In the genomic region with DNA sequence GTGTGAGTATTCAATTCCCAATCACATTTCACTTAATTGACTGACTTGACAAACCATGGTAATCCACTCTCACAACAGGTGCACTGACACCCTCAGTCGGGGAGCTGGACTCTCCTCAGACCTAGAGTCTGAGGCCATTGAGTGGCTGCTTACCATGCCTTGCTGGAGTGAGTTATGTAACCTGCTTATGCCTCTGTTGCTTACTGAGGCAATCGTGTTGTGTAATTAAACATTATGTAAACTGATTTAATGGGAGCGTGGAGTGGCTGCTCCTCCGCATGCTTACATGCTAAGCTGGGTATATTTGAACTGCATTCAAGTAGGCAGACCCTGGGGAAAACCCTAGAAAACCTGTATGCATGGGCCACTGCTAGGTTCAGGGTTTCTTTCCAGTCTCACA, we compare ENCODE assay signal across 22 mouse cellular contexts. TPM values are rescaled to one million over a fixed set of nuclear protein-coding genes. Genes with fewer than 3 reads are reported as not detected.
DNase-seq lines count a peak whose midpoint lies in the region; ATAC-seq and TF ChIP-seq lines count a peak whose summit lies in the region.
"Had no signal": no experiment of that assay in that cellular context is flagged by ENCODE, and none has a peak within 500 bp of the region (broad histone marks: within the 10 kb centered on the region; RNA-seq: fewer than 3 reads in every experiment).

No protein-coding gene starts in this region.

- TF ChIP-seq POLR2A in lung, adult 2 months (IDR thresholded peaks at IDR 0.05; ENCODE audit: borderline replicate concordance, extremely low read depth, low read depth, low read length), result no peak

- TF ChIP-seq CTCF in lung, adult 2 months (IDR thresholded peaks at IDR 0.05; ENCODE audit: insufficient read depth, low read length), result no peak

- H3K4me3 ChIP-seq in lung, adult 2 months (replicated peaks; ENCODE audit: extremely low read depth, low read depth, low read length), result no peak overlapping the region
- H3K4me3 ChIP-seq: embryonic facial prominence, embryonic 12.5 days; embryonic facial prominence, embryonic 15.5 days; hindbrain, embryonic 10.5 days; hindbrain, embryonic 13.5 days had no signal

- whole genome bisulfite sequencing in lung, adult 2 months, result 61% methylated on average over 4 of the region's 4 CpGs

- ATAC-seq in frontal cortex, adult (ENCODE audit: low TSS enrichment), result peak; percentile 32; the same call in 1 of the 2 replicates
- ATAC-seq in inflammation-experienced regulatory T-cells, adult 6 months, result no peak
- ATAC-seq: activated CD4-positive, CD25-positive, alpha-beta regulatory T cell, adult 4 months; forebrain, embryonic 14.5 days; forebrain, postnatal 0 days; hindbrain, embryonic 16.5 days had no signal

- peaks cover 3% of the 10 kb centered on the region for H3K4me1 ChIP-seq in lung, adult 2 months (ENCODE audit: control insufficient read depth, insufficient read depth, low read length)
- H3K4me1 ChIP-seq: embryonic facial prominence, embryonic 12.5 days; embryonic facial prominence, embryonic 15.5 days; hindbrain, embryonic 10.5 days; hindbrain, embryonic 13.5 days had no signal

- DNase-seq in frontal cortex, postnatal 36 days (ENCODE audit: low spot score in 2 of 2), result no peak
- peak; percentile 31 for DNase-seq in lung, adult 2 months
- DNase-seq in lung, postnatal 10 days, result no peak
- peak; percentile 76 for DNase-seq in lung, postnatal 25 days (ENCODE audit: low spot score)
- DNase-seq: adrenal gland, postnatal 10 days; adrenal gland, postnatal 36 days; cerebellum, adult 11 months; cerebellum, adult 2 months; cerebellum, adult 9-11 months; cerebellum, postnatal 25 days; forebrain, postnatal 0 days; gastrocnemius, postnatal 14 days; heart, adult 11 months had no signal

RNA-seq across cellular contexts. Expression of a gene that starts 41.9 kb away (rescaled TPM):
- polyA plus RNA-seq in lung, adult 2 months (2012; rRNA removed), result 12.8 and 13.5 TPM in 2 replicates
- polyA plus RNA-seq in inflammation-experienced regulatory T-cells, adult 6 months (2017; shearing (Covaris generic)), result 10 to 100 TPM in 2 of 3 experiments, 1 to 10 TPM in 1; 7.7 to 13.9 (median 10.2) TPM

Comparison
In these comparisons a context has a peak if more than half of its experiments do, and no peak if none do; other contexts are left out.
1. DNase-seq: peak in lung, adult 2 months (single experiment) and lung, postnatal 25 days (single experiment); none in frontal cortex, postnatal 36 days (0 of 2) and lung, postnatal 10 days (single experiment).